Mouse (Mus musculus) forebrain, embryonic 15.5 days (tissue): ENCODE data around the gene Kptn. TPM values are rescaled to one million over a fixed set of nuclear protein-coding genes. Genes with fewer than 3 reads are reported as not detected.

Experiments
- ATAC-seq: fragments of 200-750 bp; cut with Nextera tagmentation; replicated peaks from 2 replicates; pipeline ENCODE4 v1.8.0; 2017; ENCODE audit warnings: mild to moderate bottlenecking, moderate TSS enrichment, moderate library complexity
- H3K27ac ChIP-seq: fragments of 300-500 bp; sonication (generic); replicated peaks from 2 replicates; pipeline ENCODE4 v1.5.1; 2015; ENCODE audit warnings: mild to moderate bottlenecking, inconsistent platforms
- H3K27me3 ChIP-seq: fragments of 300-500 bp; sonication (generic); 2 replicates; pipeline ENCODE4 v1.6.1; 2015; ENCODE audit warnings: inconsistent platforms
- H3K36me3 ChIP-seq: fragments of 300-500 bp; sonication (generic); 2 replicates; pipeline ENCODE4 v1.6.1; 2015; ENCODE audit warnings: mild to moderate bottlenecking, inconsistent platforms
- H3K4me1 ChIP-seq: fragments of 300-500 bp; sonication (generic); 2 replicates; pipeline ENCODE4 v1.6.1; 2015; ENCODE audit warnings: inconsistent platforms
- H3K4me2 ChIP-seq: fragments of 300-500 bp; sonication (generic); replicated peaks from 2 replicates; pipeline ENCODE4 v1.6.1; 2015; ENCODE audit warnings: mild to moderate bottlenecking, inconsistent platforms
- H3K4me3 ChIP-seq: fragments of 300-500 bp; sonication (generic); 2 replicates; pipeline ENCODE4 v1.5.1; 2015; ENCODE audit warnings: mild to moderate bottlenecking, inconsistent platforms
- H3K9ac ChIP-seq: fragments of 300-500 bp; sonication (generic); replicated peaks from 2 replicates; pipeline ENCODE4 v1.6.1; 2015; ENCODE audit warnings: mild to moderate bottlenecking, inconsistent platforms
- H3K9me3 ChIP-seq: fragments of 300-500 bp; sonication (generic); 2 replicates; pipeline ENCODE4 v1.6.1; 2016; ENCODE audit warnings: inconsistent platforms
- WGBS: fragments of 180-500 bp; shearing (Covaris S2); methylation state at CpG from one replicate; pipeline ENCODE4 v1.1.7; 2015; ENCODE audit warnings: mixed read lengths; 5-methylcytosine and 5-hydroxymethylcytosine counted together
- polyA plus RNA-seq: library from polyadenylated mRNA; unstranded; fragments of >200 nt; fragmentation: Nextera tagmentation; extraction: Ambion mirVana; gene quantifications from 2 replicates; pipeline ENCODE4 v1.2.1, GENCODE M21; 2015

Gene Kptn
- polyA plus RNA-seq, 1 experiment from 2014 or later, result 43.7 TPM

- Histone ChIP-seq H3K4me2 (no peak overlapping the region), H3K4me1 (peaks cover 41% of the 10 kb centered on the region), H3K27me3 (no peaks in the 10 kb centered on the region), H3K27ac (no peak overlapping the region), H3K36me3 (0 out of 2 replicates have a peak, but pooled peaks cover 3% of the 10 kb centered on the region), H3K9me3 (no peaks in the 10 kb centered on the region), H3K4me3 (no peak overlapping the region), H3K9ac (0 out of 2 replicates have a peak overlapping the region, but pooled peaks have one; percentile 90)
- no peak for ATAC-seq
- WGBS, result 38% methylated on average over 5 of the region's 5 CpGs
Measured at GRCm38 (mm10) chr7:16173146-16173545, 53.5 kb downstream of the Kptn start.

GRCm38 (mm10) chr7:16174597-16175541 lies 55.2 kb downstream of the Kptn start, which contains the start of gene Meis3:
Gene Meis3 (plus strand): TSS chr7:16175090.
- Histone ChIP-seq H3K4me1 (peaks cover 41% of the 10 kb centered on the region), H3K27me3 (no peaks in the 10 kb centered on the region), H3K4me2 (peak within 1 kb of the TSS; percentile 69), H3K9me3 (no peaks in the 10 kb centered on the region), H3K4me3 (peak within 1 kb of the TSS; percentile 87), H3K36me3 (peaks cover 18% of the 10 kb centered on the region), H3K9ac (peak within 1 kb of the TSS; percentile 90), H3K27ac (peak within 1 kb of the TSS; percentile 80)
- under 1% methylated on average over 36 of the region's 42 CpGs for WGBS
- peak; percentile 94 for ATAC-seq

GRCm38 (mm10) chr7:16175542-16175931 lies 55.8 kb downstream of the Kptn start:
- H3K9me3 ChIP-seq, result no peaks in the 10 kb centered on the region
- no peaks in the 10 kb centered on the region for H3K27me3 ChIP-seq
- H3K36me3 ChIP-seq, result peaks cover 22% of the 10 kb centered on the region
- peak overlapping the region; percentile 87 for H3K4me3 ChIP-seq
- peak overlapping the region; percentile 80 for H3K27ac ChIP-seq
- peaks cover 41% of the 10 kb centered on the region for H3K4me1 ChIP-seq
- peak overlapping the region; percentile 90 for H3K9ac ChIP-seq
- peak overlapping the region; percentile 69 for H3K4me2 ChIP-seq
- peak; percentile 59 for ATAC-seq
- WGBS, result under 1% methylated on average over 10 of the region's 10 CpGs

Other genes starting within 250 kb of the Kptn start
- gene Crx, start 239.9 kb upstream of the Kptn start, polyA plus RNA-seq, result 0.88 TPM in 1 of 2 replicates, not detected in the other
- gene Crxos, start 237.3 kb upstream of the Kptn start, polyA plus RNA-seq, result 0.25 TPM in 1 of 2 replicates, not detected in the other
- gene Selenow, start 197.5 kb upstream of the Kptn start, polyA plus RNA-seq, result 1,503 and 1,574 TPM in 2 replicates
- gene Nop53, start 173.8 kb upstream of the Kptn start, polyA plus RNA-seq, result 144 and 150 TPM in 2 replicates
- 3.7 and 5.0 TPM in 2 replicates for gene Ehd2, start 152.3 kb upstream of the Kptn start, polyA plus RNA-seq
- 10.1 and 10.7 TPM in 2 replicates for gene Bicra, start 72.0 kb upstream of the Kptn start, polyA plus RNA-seq
- gene Zfp541, start 58.1 kb upstream of the Kptn start, polyA plus RNA-seq, result 0.09 TPM in 1 of 2 replicates, not detected in the other
- gene Napa, start 21.4 kb upstream of the Kptn start, polyA plus RNA-seq, result 186 and 200 TPM in 2 replicates
- 0.96 and 1.1 TPM in 2 replicates for gene Slc8a2, start 9.9 kb downstream of the Kptn start, polyA plus RNA-seq
- 110 and 116 TPM in 2 replicates for gene Meis3, start 55.2 kb downstream of the Kptn start, polyA plus RNA-seq
- gene Dhx34, start 102.1 kb downstream of the Kptn start, polyA plus RNA-seq, result 15.3 and 17.4 TPM in 2 replicates
- gene C5ar2, start 124.3 kb downstream of the Kptn start, polyA plus RNA-seq, result 0.06 TPM in 1 of 2 replicates, not detected in the other
- 1.1 and 1.3 TPM in 2 replicates for gene C5ar1, start 139.6 kb downstream of the Kptn start, polyA plus RNA-seq
- 27.0 and 27.5 TPM in 2 replicates for gene Inafm1, start 153.7 kb downstream of the Kptn start, polyA plus RNA-seq
- gene Ccdc9, start 166.9 kb downstream of the Kptn start, polyA plus RNA-seq, result 31.1 and 35.5 TPM in 2 replicates
- gene Bbc3, start 188.5 kb downstream of the Kptn start, polyA plus RNA-seq, result 16.7 and 18.5 TPM in 2 replicates